Mouse (Mus musculus): ENCODE results near the gene Uox. TPM values are rescaled to one million over a fixed set of nuclear protein-coding genes. Genes with fewer than 3 reads are reported as not detected.

Uox gene
- polyA plus RNA-seq, 1 experiment, result not detected

- peaks cover 36% of the 10 kb centered on the region for H3K27me3 ChIP-seq (ENCODE audit: control insufficient read depth)
- no peaks in the 10 kb centered on the region for H3K9me3 ChIP-seq (ENCODE audit: control insufficient read depth, low read length)
- no peaks in the 10 kb centered on the region for H3K36me3 ChIP-seq (ENCODE audit: control insufficient read depth)
- peaks cover 15% of the 10 kb centered on the region for H3K4me1 ChIP-seq (ENCODE audit: control insufficient read depth)
- no peak overlapping the region for H3K4me3 ChIP-seq (replicated peaks)
- TF ChIP-seq GATA1 (IDR thresholded peaks at IDR 0.05; ENCODE audit: low read length) (no peak), TAL1 (IDR thresholded peaks at IDR 0.05; ENCODE audit: low read length) (no peak)
Observed at GRCm38 (mm10) chr3:146681696-146682095, 111.5 kb downstream of the Uox start.

Other genes starting within 250 kb of the Uox start
- gene Ssx2ip, start 165.8 kb upstream of the Uox start, polyA plus RNA-seq (2012), result 5.3 and 7.2 TPM in 2 replicates
- gene Ctbs, start 120.6 kb upstream of the Uox start, polyA plus RNA-seq (2012), result 0.36 and 0.53 TPM in 2 replicates
- gene Spata1, start 70.7 kb upstream of the Uox start, polyA plus RNA-seq (2012), result 0.03 TPM in 1 of 2 replicates, not detected in the other
- 20.4 and 22.7 TPM in 2 replicates for gene Gng5, start 70.6 kb upstream of the Uox start, polyA plus RNA-seq (2012)
- gene Rpf1, start 49.0 kb upstream of the Uox start, polyA plus RNA-seq (2012), result 2.1 and 2.5 TPM in 2 replicates
- gene Dnase2b, start 45.2 kb downstream of the Uox start, polyA plus RNA-seq (2012), result not detected in 2 replicates
- not detected in 2 replicates for gene 4930503B20Rik, start 80.9 kb downstream of the Uox start, polyA plus RNA-seq (2012)
- gene Samd13, start 115.2 kb downstream of the Uox start, polyA plus RNA-seq (2012), result not detected in 2 replicates
- gene Prkacb, start 242.6 kb downstream of the Uox start, polyA plus RNA-seq (2012), result 0.06 and 0.10 TPM in 2 replicates

Measured in erythroblast, embryonic 14.5 days (primary cell).